Mouse (Mus musculus): ENCODE measurements around the gene Sema4c. TPM values are rescaled to one million over a fixed set of nuclear protein-coding genes. Genes with fewer than 3 reads are reported as not detected.

Gene Sema4c
- polyA plus RNA-seq, 1 experiment, result 4.7 TPM

- WGBS, result 6% methylated on average over 17 of the region's 17 CpGs
- no peak for DNase-seq (ENCODE audit: low read depth, low spot score)
These were observed 22.4 kb upstream of the Sema4c start for GRCm38 (mm10) chr1:36580384-36581207.

- no peak for DNase-seq (ENCODE audit: low read depth, low spot score)
- WGBS, result 15% methylated on average over 6 of the region's 6 CpGs
These were observed 21.8 kb upstream of the Sema4c start for GRCm38 (mm10) chr1:36579974-36580383.

- 36% methylated on average over 6 of the region's 6 CpGs for WGBS
- no peak for DNase-seq (ENCODE audit: low read depth, low spot score)
These were observed 19.0 kb upstream of the Sema4c start for GRCm38 (mm10) chr1:36576991-36577675.

- no peak for DNase-seq (ENCODE audit: low read depth, low spot score)
- 40% methylated on average over 6 of the region's 6 CpGs for WGBS
These were observed 17.2 kb upstream of the Sema4c start for GRCm38 (mm10) chr1:36575347-36575746.

DNA sequence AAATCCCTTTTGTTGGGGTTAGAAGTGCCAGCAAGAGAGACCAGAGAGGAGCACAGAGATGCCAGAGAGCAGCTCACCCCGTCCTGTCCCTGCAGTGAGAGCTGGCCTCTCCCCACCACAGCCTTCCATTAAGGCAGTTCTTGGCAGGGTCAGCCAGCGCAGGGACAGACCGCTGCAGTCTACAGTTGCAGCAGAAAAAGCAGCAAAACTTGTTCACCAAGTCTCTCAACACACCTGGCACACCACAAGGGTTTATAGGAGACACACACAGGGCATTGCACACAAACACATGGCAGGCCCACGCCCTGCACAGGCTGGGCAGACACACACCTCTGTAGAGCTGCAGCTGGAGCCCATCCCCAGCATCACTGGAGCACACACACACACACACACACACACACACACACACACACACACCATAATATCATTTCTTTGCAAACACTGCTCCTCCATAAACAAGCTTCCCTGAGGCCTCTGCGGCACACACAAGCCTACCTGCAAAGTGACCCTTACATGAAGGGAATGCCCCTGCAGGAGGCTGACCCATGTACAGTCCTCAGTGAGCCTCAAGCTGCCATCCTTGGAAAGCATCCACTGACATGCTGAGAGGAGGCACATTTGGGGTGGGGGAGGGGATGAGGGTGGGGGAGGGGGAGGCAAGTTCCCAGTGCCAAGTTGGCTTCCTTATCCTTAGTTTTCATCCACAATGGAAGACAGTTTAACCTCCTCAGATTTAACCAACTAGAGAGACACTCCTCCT, 16.2 kb upstream of the Sema4c start:
- 30% methylated on average over 5 of the region's 5 CpGs for WGBS
- DNase-seq (ENCODE audit: low read depth, low spot score), result no peak

- DNase-seq (ENCODE audit: low read depth, low spot score), result no peak
- WGBS, result 53% methylated on average over 8 of the region's 8 CpGs
These were observed 15.4 kb upstream of the Sema4c start for GRCm38 (mm10) chr1:36573524-36573923.

DNA sequence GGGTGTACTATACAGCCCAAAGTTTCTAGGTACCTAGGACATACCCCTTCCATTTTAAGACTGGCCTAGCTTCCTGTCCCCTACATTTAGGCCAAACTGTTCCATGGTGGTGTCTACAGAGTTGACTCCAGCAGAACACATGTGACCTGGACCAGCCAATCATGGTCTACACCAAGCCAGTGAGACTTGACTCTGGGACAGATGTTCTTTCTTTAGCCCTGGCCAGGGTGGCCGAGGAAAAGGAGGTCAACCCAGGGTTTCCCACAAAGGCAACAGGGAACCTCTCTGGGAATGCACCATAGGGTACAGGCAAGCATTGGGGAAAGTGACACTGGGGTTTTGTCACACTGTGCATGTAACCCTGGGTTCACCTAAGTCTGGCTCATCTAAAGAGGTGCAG, 14.6 kb upstream of the Sema4c start:
- no peak for DNase-seq (ENCODE audit: low read depth, low spot score)
- 61% methylated on average over 1 of the region's 1 CpGs for WGBS

GRCm38 (mm10) chr1:36572140-36572700, 14.1 kb upstream of the Sema4c start:
- WGBS, result 60% methylated on average over 2 of the region's 2 CpGs
- no peak for DNase-seq (ENCODE audit: low read depth, low spot score)

DNA sequence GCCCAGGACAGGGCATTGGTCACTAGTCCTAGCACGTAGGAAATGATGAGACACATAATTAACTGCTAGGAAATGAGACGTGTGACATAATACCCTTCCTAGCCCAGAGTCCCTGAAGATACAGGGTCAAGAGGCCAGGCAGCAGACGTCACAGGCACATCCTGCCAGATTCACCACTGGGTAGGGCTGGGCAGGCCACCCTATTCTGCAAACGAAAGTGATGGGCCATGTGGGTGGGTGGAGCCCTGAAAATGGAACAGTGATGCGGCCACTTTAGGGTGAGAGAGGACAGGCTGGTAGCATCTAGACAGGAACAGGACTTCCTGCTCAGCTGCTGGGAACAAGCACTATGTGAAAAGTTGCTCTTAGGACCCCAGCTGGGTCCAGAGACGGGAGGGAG, 13.5 kb upstream of the Sema4c start:
- DNase-seq (ENCODE audit: low read depth, low spot score), result no peak
- 51% methylated on average over 6 of the region's 6 CpGs for WGBS

- WGBS, result 39% methylated on average over 5 of the region's 5 CpGs
- no peak for DNase-seq (ENCODE audit: low read depth, low spot score)
These were observed 12.2 kb upstream of the Sema4c start for GRCm38 (mm10) chr1:36570320-36570719.

DNA sequence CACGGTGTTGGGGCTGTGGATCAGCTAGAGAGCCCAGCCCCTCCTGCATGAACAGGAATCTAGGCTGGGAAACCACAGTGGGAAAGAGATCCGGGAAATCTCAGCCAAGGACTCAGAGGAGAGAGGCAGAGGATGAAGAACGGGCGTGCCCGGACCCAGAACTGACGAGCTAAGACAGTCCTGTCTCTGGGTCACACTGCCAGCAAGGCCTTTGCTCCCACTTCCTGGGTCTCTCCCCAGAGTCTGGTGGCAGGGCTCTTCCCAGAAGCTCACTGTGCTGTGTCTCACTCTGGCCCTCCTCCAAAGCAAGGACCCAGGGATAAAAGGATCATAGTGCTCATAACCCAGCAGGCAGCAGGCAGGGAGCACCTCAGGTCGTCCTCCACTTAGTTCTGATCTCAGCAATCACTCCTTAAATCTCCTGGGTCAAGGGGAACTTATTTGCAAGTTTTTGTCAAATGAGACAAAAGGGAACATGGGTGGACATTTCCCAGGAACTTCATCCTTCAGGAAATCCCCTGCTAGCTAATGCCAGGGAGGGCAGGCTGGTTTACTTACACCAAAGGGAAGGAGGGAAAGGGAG, 11.6 kb upstream of the Sema4c start:
- DNase-seq (ENCODE audit: low read depth, low spot score), result no peak
- WGBS, result 21% methylated on average over 7 of the region's 7 CpGs

DNA sequence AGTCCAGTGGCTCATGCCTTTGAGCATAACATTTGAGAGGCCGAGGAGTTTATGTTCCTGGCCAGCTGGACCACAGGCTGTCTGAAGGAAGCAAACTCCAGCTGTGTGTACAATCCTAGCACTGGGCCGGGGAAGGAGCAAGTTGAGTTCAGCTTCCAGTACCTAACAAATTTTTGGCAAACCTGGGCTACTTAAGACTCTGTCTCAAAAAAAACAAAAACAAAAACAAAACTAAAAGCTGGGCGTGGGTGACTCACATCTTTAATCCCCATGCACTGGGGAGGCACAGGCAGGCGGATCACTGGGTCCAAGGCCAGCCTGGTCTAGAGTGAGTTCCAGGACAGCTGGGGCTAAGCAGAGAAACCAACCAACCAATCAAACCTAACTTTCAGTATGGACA, 10.6 kb upstream of the Sema4c start:
- WGBS, result 57% methylated on average over 4 of the region's 4 CpGs
- no peak for DNase-seq (ENCODE audit: low read depth, low spot score)

DNA sequence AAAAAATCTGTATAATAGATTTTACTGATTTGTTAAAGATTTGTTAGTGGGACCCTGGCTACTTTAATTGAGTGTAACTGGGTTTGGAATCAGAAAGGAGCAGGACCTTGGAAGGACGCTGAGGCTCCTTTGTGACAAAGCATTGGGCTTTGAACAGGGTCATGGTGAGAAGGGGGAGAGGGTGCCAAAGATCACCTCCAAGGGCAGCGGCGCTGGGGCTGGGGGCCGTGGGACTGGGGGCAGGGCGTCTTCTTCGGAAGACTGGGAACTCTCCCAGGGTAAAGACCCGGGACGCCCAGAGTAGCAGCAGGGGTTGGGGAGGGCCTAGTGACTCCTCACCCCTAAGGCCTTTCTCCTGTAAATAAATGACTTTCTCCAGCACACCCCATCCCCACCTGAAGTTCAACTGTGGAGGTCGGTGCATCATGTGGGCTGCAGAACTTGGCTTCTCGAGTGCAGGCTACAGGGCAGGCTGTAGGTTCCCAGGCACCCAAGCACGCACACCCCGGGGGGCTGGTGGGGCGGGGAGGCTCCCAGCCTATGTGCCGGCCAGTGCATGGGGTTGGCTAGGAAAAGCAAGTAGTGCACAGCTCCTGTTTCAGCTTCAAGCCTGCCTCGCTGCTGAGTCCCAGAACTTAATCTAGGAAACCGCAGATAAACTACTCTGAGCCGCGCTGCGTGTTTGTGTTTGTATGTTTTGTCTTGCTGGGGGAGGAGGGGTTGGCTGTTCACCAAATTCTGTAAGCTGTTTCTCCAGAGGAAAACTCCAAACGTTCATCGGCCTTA, 9.9 kb upstream of the Sema4c start:
- DNase-seq (ENCODE audit: low read depth, low spot score), result no peak

GRCm38 (mm10) chr1:36566425-36566824, 8.3 kb upstream of the Sema4c start:
- 57% methylated on average over 2 of the region's 2 CpGs for WGBS
- DNase-seq (ENCODE audit: low read depth, low spot score), result no peak

More for the DNA sequence above, 9.9 kb upstream of the Sema4c start:
- WGBS, result 71% methylated on average over 21 of the region's 21 CpGs

GRCm38 (mm10) chr1:36564101-36564500, 6.0 kb upstream of the Sema4c start:
- 74% methylated on average over 6 of the region's 6 CpGs for WGBS

GRCm38 (mm10) chr1:36563632-36564031, 5.5 kb upstream of the Sema4c start:
- DNase-seq (ENCODE audit: low read depth, low spot score), result no peak

More at GRCm38 (mm10) chr1:36564101-36564500, 6.0 kb upstream of the Sema4c start:
- no peak for DNase-seq (ENCODE audit: low read depth, low spot score)

GRCm38 (mm10) chr1:36563197-36563596, 5.0 kb upstream of the Sema4c start:
- WGBS, result 75% methylated on average over 2 of the region's 2 CpGs
- DNase-seq (ENCODE audit: low read depth, low spot score), result no peak

More at GRCm38 (mm10) chr1:36563632-36564031, 5.5 kb upstream of the Sema4c start:
- 77% methylated on average over 4 of the region's 4 CpGs for WGBS

DNA sequence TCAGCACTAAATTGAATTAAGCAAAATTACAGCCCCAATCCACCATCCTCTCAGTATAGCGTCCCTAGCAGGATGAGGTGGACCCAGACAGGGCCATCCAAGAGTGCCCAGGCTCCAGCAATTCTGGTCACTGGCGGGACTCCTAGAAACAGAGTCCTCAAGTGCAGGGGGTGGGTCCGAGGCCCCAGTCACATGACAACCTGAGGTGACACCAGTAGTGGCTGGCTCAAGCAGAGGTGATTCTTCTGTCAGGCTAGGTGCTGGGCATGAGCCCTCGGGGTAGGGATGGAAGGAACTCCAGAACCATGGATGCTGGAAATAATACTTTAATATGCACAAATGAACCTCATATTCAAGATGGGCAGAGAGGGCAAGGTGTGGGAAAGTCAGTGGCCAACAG, 4.2 kb upstream of the Sema4c start:
- no peak for DNase-seq (ENCODE audit: low read depth, low spot score)
- 79% methylated on average over 4 of the region's 4 CpGs for WGBS

DNA sequence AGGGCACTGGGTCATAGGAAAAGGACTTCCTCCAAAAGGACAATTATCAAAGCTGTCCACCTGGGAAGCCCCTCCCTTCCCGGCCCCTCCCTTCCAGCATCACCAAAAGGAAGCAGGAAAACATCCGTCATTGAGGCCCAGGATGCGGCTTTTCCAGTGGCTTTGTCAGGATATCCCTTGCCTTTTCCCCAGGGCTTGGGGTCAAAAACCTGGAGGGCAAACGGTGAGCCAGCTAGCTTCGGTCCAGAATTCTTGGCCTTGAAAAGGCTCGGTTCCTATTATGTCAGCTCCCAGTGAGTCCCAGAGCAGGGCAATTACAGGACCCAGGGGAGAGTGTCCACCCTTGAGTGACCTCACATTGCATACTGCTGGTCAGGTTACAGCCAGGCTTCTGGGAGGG, 2.8 kb upstream of the Sema4c start:
- 71% methylated on average over 6 of the region's 6 CpGs for WGBS
- no peak for DNase-seq (ENCODE audit: low read depth, low spot score)
